Mouse (Mus musculus) liver, embryonic 16.5 days (tissue): ENCODE data around the gene Gys1. TPM values are rescaled to one million over a fixed set of nuclear protein-coding genes. Genes with fewer than 3 reads are reported as not detected.

Experiments
- ATAC-seq: fragments of 200-750 bp; cut with Nextera tagmentation; 2 replicates; pipeline ENCODE4 v1.8.0; 2017; ENCODE audit warnings: low read depth, mild to moderate bottlenecking, moderate number of reproducible peaks, moderate library complexity
- H3K27ac ChIP-seq: fragments of 300-500 bp; sonication (generic); 2 replicates; pipeline ENCODE4 v1.5.1; 2014; ENCODE audit warnings: mild to moderate bottlenecking, low read length
- H3K27me3 ChIP-seq: fragments of 300-500 bp; sonication (generic); 2 replicates; pipeline ENCODE4 v1.6.1; 2014; ENCODE audit warnings: low read depth, low read length, mixed read lengths; ENCODE audit not compliant: control insufficient read depth, insufficient read depth
- H3K36me3 ChIP-seq: fragments of 300-500 bp; sonication (generic); 2 replicates; pipeline ENCODE4 v1.6.1; 2014; ENCODE audit warnings: mild to moderate bottlenecking; ENCODE audit not compliant: control insufficient read depth, insufficient read depth
- H3K4me1 ChIP-seq: fragments of 300-500 bp; sonication (generic); 2 replicates; pipeline ENCODE4 v1.6.1; 2014; ENCODE audit warnings: low read depth, low read length, mixed read lengths; ENCODE audit not compliant: control insufficient read depth
- H3K4me2 ChIP-seq: fragments of 300-500 bp; sonication (generic); 2 replicates; pipeline ENCODE4 v1.6.1; 2014; ENCODE audit warnings: low read depth, low read length, mixed read lengths
- H3K4me3 ChIP-seq: fragments of 300-500 bp; sonication (generic); 2 replicates; pipeline ENCODE4 v1.5.1; 2014; ENCODE audit warnings: low read depth, mild to moderate bottlenecking, low read length
- H3K9ac ChIP-seq: fragments of 300-500 bp; sonication (generic); 2 replicates; pipeline ENCODE4 v1.6.1; 2014; ENCODE audit warnings: low read depth, low read length
- H3K9me3 ChIP-seq: fragments of 300-500 bp; sonication (generic); replicated peaks from 2 replicates; pipeline ENCODE4 v1.6.1; 2016; ENCODE audit warnings: low read length; ENCODE audit not compliant: control insufficient read depth
- WGBS: fragments of 180-500 bp; shearing (Covaris S2); extraction: QIAGEN DNeasy Blood & Tissue Kit; methylation state at CpG from one replicate; pipeline ENCODE4 v1.1.7; 2014; ENCODE audit not compliant: insufficient replicate concordance; 5-methylcytosine and 5-hydroxymethylcytosine counted together
- polyA plus RNA-seq: library from polyadenylated mRNA; unstranded; fragments of >200 nt; fragmentation: Nextera tagmentation; extraction: Ambion mirVana; gene quantifications from 2 replicates; pipeline ENCODE4 v1.2.1, GENCODE M21; 2015

Gys1 gene
- polyA plus RNA-seq, 1 experiment from 2014 or later: 8.9 TPM

DNA sequence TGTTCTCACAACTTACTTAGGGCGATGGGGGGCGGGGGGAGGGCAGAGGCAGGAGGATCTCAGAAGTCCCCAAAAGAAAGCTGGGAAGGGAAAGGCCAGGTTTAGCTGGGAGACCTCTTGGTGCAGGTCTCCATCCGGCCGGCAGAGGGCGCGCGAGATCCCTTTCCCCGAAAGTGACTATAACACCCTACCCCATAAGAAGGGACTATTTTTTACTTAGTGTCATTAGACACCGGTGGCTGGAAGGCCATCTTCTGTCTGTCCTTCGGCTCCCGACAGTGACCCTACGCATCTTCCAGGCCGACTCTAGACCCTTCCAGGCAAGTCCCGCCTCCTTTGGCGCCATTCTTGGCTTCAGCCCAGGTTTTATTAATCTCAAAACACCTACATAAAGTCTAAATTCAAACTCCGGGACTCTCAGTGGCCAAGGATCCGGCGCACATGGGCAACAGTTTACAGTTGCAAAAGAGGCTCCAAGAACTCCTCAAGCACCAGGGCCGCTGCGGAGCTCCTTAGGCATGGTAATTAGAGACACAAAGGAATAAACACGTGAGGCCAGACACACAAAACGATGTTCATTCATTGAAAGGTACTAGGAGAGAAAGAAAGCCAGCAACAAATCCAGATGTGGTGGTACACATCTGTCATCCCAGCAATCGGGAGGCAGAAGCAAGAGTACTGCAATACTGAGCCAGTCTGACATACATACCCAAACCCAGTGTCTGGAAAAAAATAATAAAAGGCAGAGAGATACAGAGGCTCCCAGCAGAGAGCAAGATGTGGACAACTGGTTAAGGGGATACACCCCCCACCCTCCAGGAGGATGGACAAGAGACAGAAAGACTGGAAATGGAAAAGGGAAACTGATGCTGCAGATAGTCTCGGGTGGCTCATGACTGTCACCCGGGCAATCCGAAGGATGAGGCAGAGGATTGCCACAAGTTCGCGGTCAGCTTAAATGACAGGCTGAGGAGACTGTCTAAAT is 29.3 kb upstream of the Gys1 start, which contains the start of gene Kcna7:
Gene Kcna7, plus strand, starts transcription at position 563 of the 985 bp plus-strand sequence.
- H3K4me3 ChIP-seq: peak within 1 kb of the TSS; percentile 36
- ATAC-seq: no peak

DNA sequence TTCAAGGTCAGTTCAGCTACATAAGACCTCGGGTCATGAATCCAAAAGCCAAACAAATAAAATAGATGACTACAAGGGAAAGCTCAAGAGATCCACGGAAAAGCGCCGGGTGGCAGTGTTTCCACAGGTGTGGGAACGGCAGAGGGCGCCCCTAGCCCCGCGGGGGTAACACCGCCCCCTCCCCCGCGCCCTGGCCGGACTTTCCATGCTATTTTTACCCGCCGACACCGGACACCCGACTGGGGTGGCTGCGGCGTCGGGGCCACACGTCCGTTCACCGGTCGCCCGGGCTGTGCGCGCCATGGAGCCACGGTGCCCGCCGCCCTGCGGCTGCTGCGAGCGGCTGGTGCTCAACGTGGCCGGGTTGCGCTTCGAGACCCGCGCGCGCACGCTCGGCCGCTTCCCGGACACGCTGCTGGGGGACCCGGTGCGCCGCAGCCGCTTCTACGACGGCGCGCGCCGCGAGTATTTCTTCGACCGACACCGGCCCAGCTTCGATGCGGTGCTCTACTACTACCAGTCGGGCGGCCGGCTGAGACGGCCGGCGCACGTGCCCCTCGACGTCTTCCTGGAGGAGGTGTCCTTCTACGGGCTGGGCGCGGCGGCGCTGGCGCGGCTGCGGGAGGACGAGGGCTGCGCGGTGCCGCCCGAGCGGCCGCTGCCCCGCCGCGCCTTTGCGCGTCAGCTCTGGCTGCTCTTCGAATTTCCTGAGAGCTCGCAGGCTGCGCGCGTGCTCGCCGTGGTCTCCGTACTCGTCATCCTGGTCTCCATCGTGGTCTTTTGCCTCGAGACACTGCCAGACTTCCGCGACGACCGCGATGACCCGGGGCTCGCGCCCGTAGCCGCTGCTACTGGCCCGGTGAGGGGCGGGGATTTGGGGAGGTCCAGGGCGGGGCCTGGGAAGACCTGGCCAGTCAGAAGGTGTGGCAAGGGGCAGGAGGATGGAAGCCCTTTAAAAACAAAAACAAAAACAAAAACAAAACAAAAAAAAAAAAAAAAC is 28.2 kb upstream of the Gys1 start:
- no peaks in the 10 kb centered on the region for H3K9me3 ChIP-seq
- no peak overlapping the region for H3K27ac ChIP-seq
- 1% methylated on average over 104 of the region's 114 CpGs for WGBS
- H3K27me3 ChIP-seq: peaks cover 64% of the 10 kb centered on the region
- no peak overlapping the region for H3K9ac ChIP-seq
- H3K4me2 ChIP-seq: peak overlapping the region; percentile 56
- H3K36me3 ChIP-seq: no peaks in the 10 kb centered on the region
- peak overlapping the region; percentile 36 for H3K4me3 ChIP-seq
- peaks cover 3% of the 10 kb centered on the region for H3K4me1 ChIP-seq
- no peak for ATAC-seq

More for the DNA sequence above, 29.3 kb upstream of the Gys1 start, which contains the start of gene Kcna7:
- no peaks in the 10 kb centered on the region for H3K36me3 ChIP-seq
- H3K4me2 ChIP-seq: peak within 1 kb of the TSS; percentile 56
- 10% methylated on average over 28 of the region's 28 CpGs for WGBS
- H3K27ac ChIP-seq: no peak within 1 kb of the TSS
- H3K9ac ChIP-seq: no peak within 1 kb of the TSS
- H3K9me3 ChIP-seq: no peaks in the 10 kb centered on the region
- H3K4me1 ChIP-seq: peaks cover 3% of the 10 kb centered on the region
- H3K27me3 ChIP-seq: peaks cover 54% of the 10 kb centered on the region

DNA sequence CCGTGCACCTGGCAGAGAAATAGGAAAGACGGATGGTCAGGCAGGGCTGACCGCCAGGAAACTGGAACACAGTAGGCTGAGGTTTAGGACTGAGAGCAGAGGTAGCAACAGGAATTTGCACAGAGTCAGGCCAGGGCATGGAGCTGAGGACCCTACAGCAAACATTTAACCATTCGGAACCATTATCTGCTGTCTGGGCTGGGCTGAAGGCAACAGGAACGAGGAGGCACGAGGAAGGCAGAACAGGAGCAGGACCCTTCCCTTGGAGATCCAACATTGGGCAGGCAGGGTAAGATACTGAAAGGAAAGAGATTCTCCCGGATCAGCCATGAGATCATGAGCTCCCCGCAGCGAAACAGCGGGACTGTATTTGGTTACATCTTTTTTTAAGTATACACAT is 26.8 kb upstream of the Gys1 start:
- WGBS: 62% methylated on average over 10 of the region's 10 CpGs
- no peak overlapping the region for H3K4me2 ChIP-seq
- H3K9ac ChIP-seq: no peak overlapping the region
- peaks cover 74% of the 10 kb centered on the region for H3K27me3 ChIP-seq
- H3K4me3 ChIP-seq: no peak overlapping the region
- ATAC-seq: no peak
- peaks cover 3% of the 10 kb centered on the region for H3K4me1 ChIP-seq
- no peaks in the 10 kb centered on the region for H3K36me3 ChIP-seq
- H3K9me3 ChIP-seq: no peaks in the 10 kb centered on the region
- H3K27ac ChIP-seq: no peak overlapping the region

DNA sequence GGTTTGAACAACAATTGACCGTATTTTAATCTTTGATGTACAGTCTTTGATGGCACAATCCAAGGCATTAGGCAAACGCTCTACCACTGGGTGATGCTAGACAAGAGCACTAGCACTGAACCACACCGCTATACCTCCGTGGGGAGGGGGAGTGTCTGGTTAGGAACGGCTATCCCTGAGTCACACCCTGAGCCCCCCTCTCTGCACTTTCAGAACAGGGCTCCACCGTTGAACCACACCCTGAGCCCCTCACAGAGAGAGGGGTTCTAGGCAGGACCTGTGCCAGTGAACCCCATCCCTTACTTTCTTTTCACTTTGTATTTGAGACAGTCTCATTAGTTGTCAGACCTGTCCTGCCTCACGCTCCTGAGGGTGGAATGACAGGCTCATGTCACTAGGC is 26.3 kb upstream of the Gys1 start:
- no peak overlapping the region for H3K4me3 ChIP-seq
- no peaks in the 10 kb centered on the region for H3K9me3 ChIP-seq
- WGBS: 59% methylated on average over 7 of the region's 7 CpGs
- H3K27ac ChIP-seq: no peak overlapping the region
- H3K27me3 ChIP-seq: peaks cover 79% of the 10 kb centered on the region
- ATAC-seq: no peak
- no peaks in the 10 kb centered on the region for H3K36me3 ChIP-seq
- no peak overlapping the region for H3K9ac ChIP-seq
- no peak overlapping the region for H3K4me2 ChIP-seq
- H3K4me1 ChIP-seq: peaks cover 3% of the 10 kb centered on the region

DNA sequence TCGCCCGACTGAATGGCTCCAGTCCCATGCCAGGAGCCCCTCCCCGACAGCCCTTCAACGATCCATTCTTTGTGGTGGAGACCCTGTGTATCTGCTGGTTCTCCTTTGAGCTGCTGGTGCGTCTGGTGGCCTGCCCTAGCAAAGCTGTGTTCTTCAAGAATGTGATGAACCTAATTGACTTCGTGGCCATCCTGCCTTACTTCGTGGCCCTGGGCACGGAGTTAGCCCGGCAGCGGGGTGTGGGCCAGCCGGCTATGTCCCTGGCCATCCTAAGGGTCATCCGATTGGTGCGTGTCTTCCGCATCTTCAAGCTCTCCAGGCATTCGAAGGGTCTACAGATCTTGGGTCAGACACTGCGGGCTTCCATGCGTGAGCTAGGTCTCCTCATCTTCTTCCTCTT is 25.7 kb upstream of the Gys1 start:
- no peaks in the 10 kb centered on the region for H3K9me3 ChIP-seq
- H3K4me3 ChIP-seq: no peak overlapping the region
- H3K27ac ChIP-seq: no peak overlapping the region
- H3K36me3 ChIP-seq: no peaks in the 10 kb centered on the region
- H3K4me1 ChIP-seq: peaks cover 8% of the 10 kb centered on the region
- 73% methylated on average over 17 of the region's 17 CpGs for WGBS
- peaks cover 85% of the 10 kb centered on the region for H3K27me3 ChIP-seq
- no peak for ATAC-seq
- H3K4me2 ChIP-seq: no peak overlapping the region
- no peak overlapping the region for H3K9ac ChIP-seq

DNA sequence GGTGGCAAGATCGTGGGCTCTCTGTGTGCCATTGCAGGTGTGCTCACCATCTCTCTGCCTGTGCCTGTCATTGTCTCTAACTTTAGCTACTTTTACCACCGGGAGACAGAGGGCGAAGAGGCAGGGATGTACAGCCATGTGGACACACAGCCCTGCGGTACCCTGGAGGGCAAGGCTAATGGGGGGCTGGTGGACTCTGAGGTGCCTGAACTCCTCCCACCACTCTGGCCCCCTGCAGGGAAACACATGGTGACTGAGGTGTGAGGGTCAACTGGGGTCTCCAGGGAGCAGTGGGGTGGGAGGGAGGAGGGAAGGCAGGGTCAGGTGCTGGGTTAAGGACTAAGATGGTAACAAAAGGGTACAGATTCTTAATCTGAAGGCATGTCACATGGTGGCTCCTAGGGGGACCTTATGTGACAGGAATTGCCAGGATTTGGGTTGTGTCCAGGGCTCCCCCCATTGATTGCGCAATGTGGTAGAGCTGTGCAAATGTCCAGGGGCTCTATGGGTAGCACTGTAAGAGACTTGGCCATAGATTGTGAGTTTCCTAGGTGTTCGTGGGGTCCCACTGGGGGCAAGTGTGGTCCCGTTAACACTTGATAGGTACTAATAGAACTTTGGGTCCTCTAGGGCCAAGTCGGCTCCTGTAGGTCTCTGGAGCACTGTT is 25.0 kb upstream of the Gys1 start:
- ATAC-seq: no peak
- WGBS: 64% methylated on average over 8 of the region's 8 CpGs
- H3K4me3 ChIP-seq: no peak overlapping the region
- H3K36me3 ChIP-seq: no peaks in the 10 kb centered on the region
- no peaks in the 10 kb centered on the region for H3K9me3 ChIP-seq
- H3K9ac ChIP-seq: no peak overlapping the region
- peaks cover 92% of the 10 kb centered on the region for H3K27me3 ChIP-seq
- H3K4me2 ChIP-seq: no peak overlapping the region
- H3K27ac ChIP-seq: no peak overlapping the region
- H3K4me1 ChIP-seq: peaks cover 12% of the 10 kb centered on the region

DNA sequence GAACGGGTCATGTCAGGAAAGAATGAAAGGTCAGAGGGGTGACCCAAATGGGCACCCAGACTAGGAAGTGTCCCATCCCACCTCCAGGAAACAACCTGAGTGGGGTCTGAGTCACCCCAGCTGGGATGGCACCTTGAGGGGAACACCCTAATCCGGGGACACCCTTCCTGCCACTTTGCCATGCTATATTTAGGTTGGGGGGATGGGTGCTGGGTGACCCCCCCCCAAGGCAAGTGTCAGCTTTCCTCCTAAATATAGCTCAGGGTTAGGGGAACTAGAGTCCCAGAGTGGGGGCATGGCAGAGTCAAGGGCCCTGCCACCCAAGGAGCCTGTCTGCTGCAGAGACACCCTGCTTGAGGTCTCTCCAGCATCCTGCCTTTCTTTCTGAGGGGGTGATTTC is 22.2 kb upstream of the Gys1 start:
- Histone ChIP-seq H3K27ac (no peak overlapping the region), H3K27me3 (peaks cover 96% of the 10 kb centered on the region), H3K4me3 (no peak overlapping the region), H3K9me3 (no peaks in the 10 kb centered on the region), H3K4me2 (no peak overlapping the region), H3K36me3 (no peaks in the 10 kb centered on the region), H3K9ac (no peak overlapping the region), H3K4me1 (peaks cover 13% of the 10 kb centered on the region)
- no peak for ATAC-seq
- WGBS: 57% methylated on average over 2 of the region's 2 CpGs

DNA sequence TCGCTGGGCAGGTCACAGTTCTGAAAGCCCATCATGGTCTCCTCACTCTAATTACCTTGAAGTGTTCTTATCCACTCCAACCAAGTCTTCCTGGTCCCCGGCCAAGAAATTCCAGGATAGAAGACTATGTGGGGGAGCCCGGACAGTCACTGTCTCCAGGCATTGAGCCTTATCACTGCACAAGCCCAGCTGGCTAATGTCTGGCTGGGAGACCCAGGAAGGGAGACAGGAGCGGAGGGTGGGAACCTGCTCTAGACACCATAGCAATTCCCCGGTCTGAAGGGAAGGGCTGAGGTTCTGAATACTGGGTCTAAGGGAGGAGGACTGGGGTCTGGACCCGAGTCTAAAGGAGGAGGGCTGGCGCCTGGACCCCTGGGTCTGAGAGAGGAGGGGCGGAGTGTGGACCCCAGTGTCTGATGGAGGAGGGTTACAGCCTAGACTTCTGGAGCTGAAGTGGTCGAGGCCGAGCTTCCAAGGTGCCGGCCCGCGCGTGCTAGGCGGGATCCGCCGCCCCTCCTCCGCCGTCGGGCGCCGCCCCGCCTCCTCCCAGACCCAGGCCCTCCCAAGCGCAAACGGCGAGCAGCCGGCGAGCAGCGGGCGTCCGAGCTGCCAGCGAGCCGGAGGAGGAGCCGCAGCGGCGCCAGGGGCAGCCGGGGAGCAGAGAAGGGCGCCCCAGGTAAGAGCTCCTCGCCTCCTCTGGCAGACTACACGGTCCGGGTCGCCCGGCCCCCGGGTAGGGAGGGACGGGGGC is 21.4 kb upstream of the Gys1 start, which contains the start of gene Ntf5:
Gene Ntf5, plus strand, starts transcription at position 583 of the 751 bp plus-strand sequence.
- Histone ChIP-seq H3K9ac (0 out of 2 replicates have a peak within 1 kb of the TSS, but pooled peaks have one; percentile 11), H3K27me3 (peaks cover 96% of the 10 kb centered on the region), H3K27ac (no peak within 1 kb of the TSS), H3K4me1 (peaks cover 13% of the 10 kb centered on the region), H3K4me2 (peak within 1 kb of the TSS; percentile 61), H3K36me3 (no peaks in the 10 kb centered on the region), H3K4me3 (peak within 1 kb of the TSS; percentile 51), H3K9me3 (no peaks in the 10 kb centered on the region)
- peak; percentile 36 for ATAC-seq
- 4% methylated on average over 29 of the region's 45 CpGs for WGBS
